Mouse (Mus musculus) adipose tissue, adult 10 weeks (tissue): ENCODE results near the gene Rbbp8nl. TPM values are rescaled to one million over a fixed set of nuclear protein-coding genes. Genes with fewer than 3 reads are reported as not detected.

Source experiments
- polyA plus RNA-seq: library from polyadenylated mRNA; stranded (reverse); fragments of 350-450 nt; fragmentation: Illumina TruSeq; extraction: RNeasy Lipid Tissue Mini Kit (QIAGEN cat#74804); gene quantifications from one replicate; pipeline ENCODE4 v1.2.3, GENCODE M21; 2014; ENCODE audit warnings: low read depth, low replicate concordance

The Rbbp8nl gene
- 2.6 TPM for polyA plus RNA-seq

GRCm38 (mm10) chr2:180289440-180290108 lies at the start of gene Rbbp8nl:
Gene Rbbp8nl, minus strand, starts transcription at chr2:180289879.

GRCm38 (mm10) chr2:180334551-180334986 lies 44.9 kb upstream of the Rbbp8nl start, which contains the start of gene Gata5:
Gene Gata5, minus strand, starts transcription at chr2:180334699.

GRCm38 (mm10) chr2:180273394-180274244 lies 16.1 kb downstream of the Rbbp8nl start, which contains the start of gene Cables2:
Gene Cables2, minus strand, starts transcription at chr2:180273496.

GRCm38 (mm10) chr2:180257001-180257521 lies 32.6 kb downstream of the Rbbp8nl start, which contains the start of gene Rps21:
Gene Rps21, plus strand, starts transcription at chr2:180257377.

Other genes starting within 250 kb of the Rbbp8nl start
- gene Psma7, start 247.4 kb downstream of the Rbbp8nl start, polyA plus RNA-seq = 304 TPM
- gene Ss18l1, start 247.4 kb downstream of the Rbbp8nl start, polyA plus RNA-seq = 39.0 TPM
- 18.5 TPM for gene Mtg2, start 219.3 kb downstream of the Rbbp8nl start, polyA plus RNA-seq
- 1.1 TPM for gene Hrh3, start 185.4 kb downstream of the Rbbp8nl start, polyA plus RNA-seq
- gene Osbpl2, start 170.6 kb downstream of the Rbbp8nl start, polyA plus RNA-seq = 72.2 TPM
- gene Adrm1, start 118.4 kb downstream of the Rbbp8nl start, polyA plus RNA-seq = 99.2 TPM
- gene Lama5, start 64.0 kb downstream of the Rbbp8nl start, polyA plus RNA-seq = 42.4 TPM
- 1,482 TPM for gene Rps21, start 32.5 kb downstream of the Rbbp8nl start, polyA plus RNA-seq
- gene Cables2, start 16.4 kb downstream of the Rbbp8nl start, polyA plus RNA-seq = 24.2 TPM
- gene Gata5, start 44.8 kb upstream of the Rbbp8nl start, polyA plus RNA-seq = 0.74 TPM
- 20.9 TPM for gene Slco4a1, start 166.4 kb upstream of the Rbbp8nl start, polyA plus RNA-seq
- 10.6 TPM for gene Ntsr1, start 210.1 kb upstream of the Rbbp8nl start, polyA plus RNA-seq